Mouse (Mus musculus) hindbrain, embryonic 12.5 days (tissue): ENCODE data around the gene Slc5a10. TPM values are rescaled to one million over a fixed set of nuclear protein-coding genes. Genes with fewer than 3 reads are reported as not detected.

Experiments used
- ATAC-seq: fragments of 200-750 bp; cut with Nextera tagmentation; 2 replicates; pipeline ENCODE4 v1.8.0; 2017; ENCODE audit warnings: moderate TSS enrichment; ENCODE audit not compliant: low FRiP score
- H3K27ac ChIP-seq: fragments of 300-500 bp; sonication (generic); 2 replicates; pipeline ENCODE4 v1.5.1; 2016; ENCODE audit warnings: mild to moderate bottlenecking
- H3K27me3 ChIP-seq: fragments of 300-500 bp; sonication (generic); 2 replicates; pipeline ENCODE4 v1.6.1; 2016; ENCODE audit warnings: mild to moderate bottlenecking
- H3K36me3 ChIP-seq: fragments of 300-500 bp; sonication (generic); 2 replicates; pipeline ENCODE4 v1.6.1; 2016; ENCODE audit warnings: mild to moderate bottlenecking
- H3K4me1 ChIP-seq: fragments of 300-500 bp; sonication (generic); 2 replicates; pipeline ENCODE4 v1.6.1; 2016
- H3K4me2 ChIP-seq: fragments of 300-500 bp; sonication (generic); replicated peaks from 2 replicates; pipeline ENCODE4 v1.6.1; 2016; ENCODE audit warnings: mild to moderate bottlenecking
- H3K4me3 ChIP-seq: fragments of 300-500 bp; sonication (generic); 2 replicates; pipeline ENCODE4 v1.5.1; 2016; ENCODE audit warnings: mild to moderate bottlenecking
- H3K9ac ChIP-seq: fragments of 300-500 bp; sonication (generic); 2 replicates; pipeline ENCODE4 v1.6.1; 2016; ENCODE audit warnings: mild to moderate bottlenecking, moderate library complexity
- H3K9me3 ChIP-seq: fragments of 300-500 bp; sonication (generic); replicated peaks from 2 replicates; pipeline ENCODE4 v1.6.1; 2016; ENCODE audit warnings: mild to moderate bottlenecking
- WGBS: fragments of 180-500 bp; shearing (Covaris S2); methylation state at CpG from one replicate; pipeline ENCODE4 v1.1.7; 2016; 5-methylcytosine and 5-hydroxymethylcytosine counted together
- polyA plus RNA-seq: library from polyadenylated mRNA; unstranded; fragments of >200 nt; fragmentation: Nextera tagmentation; extraction: Ambion mirVana; gene quantifications from 2 replicates; pipeline ENCODE4 v1.2.1, GENCODE M21; 2016

Slc5a10 gene
- polyA plus RNA-seq, 1 experiment from 2014 or later, result not detected

- no peak for ATAC-seq
- Histone ChIP-seq H3K27me3 (peaks cover 10% of the 10 kb centered on the region; the same call in 1 of the 2 replicates), H3K9me3 (no peaks in the 10 kb centered on the region), H3K36me3 (no peaks in the 10 kb centered on the region), H3K4me1 (peaks cover 17% of the 10 kb centered on the region), H3K9ac (no peak overlapping the region), H3K4me3 (no peak overlapping the region), H3K27ac (no peak overlapping the region), H3K4me2 (no peak overlapping the region)
- WGBS, result 58% methylated on average over 7 of the region's 7 CpGs
Measured at GRCm38 (mm10) chr11:61676216-61676854, 44.3 kb downstream of the Slc5a10 start.

- H3K4me3 ChIP-seq, result no peak overlapping the region
- peaks cover 17% of the 10 kb centered on the region for H3K4me1 ChIP-seq
- no peak overlapping the region for H3K9ac ChIP-seq
- H3K27ac ChIP-seq, result no peak overlapping the region
- H3K36me3 ChIP-seq, result no peaks in the 10 kb centered on the region
- H3K4me2 ChIP-seq, result no peak overlapping the region
- no peaks in the 10 kb centered on the region for H3K9me3 ChIP-seq
- 68% methylated on average over 2 of the region's 2 CpGs for WGBS
- ATAC-seq, result no peak
- H3K27me3 ChIP-seq, result peaks cover 10% of the 10 kb centered on the region; the same call in 1 of the 2 replicates
Measured at GRCm38 (mm10) chr11:61675332-61675731, 45.3 kb downstream of the Slc5a10 start.

DNA sequence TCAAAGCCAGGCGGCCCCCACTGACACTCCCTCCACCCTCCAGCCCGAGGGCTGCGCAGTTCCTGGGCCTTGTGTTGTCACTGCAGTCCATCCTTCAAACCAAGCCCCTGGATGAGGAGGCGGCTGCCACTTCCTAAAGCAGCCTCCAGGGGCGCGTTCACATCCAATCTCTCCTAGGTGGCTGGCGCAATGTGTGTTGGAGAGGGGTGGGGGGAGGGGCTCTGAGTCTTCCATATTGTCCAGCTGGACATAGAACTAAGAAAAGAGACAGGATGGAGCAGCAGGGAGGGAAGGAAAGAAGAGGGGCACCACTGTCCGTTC, 45.8 kb downstream of the Slc5a10 start:
- Histone ChIP-seq H3K4me1 (peaks cover 17% of the 10 kb centered on the region), H3K4me2 (peak overlapping the region; percentile 21), H3K9me3 (no peaks in the 10 kb centered on the region), H3K27ac (no peak overlapping the region), H3K27me3 (peaks cover 10% of the 10 kb centered on the region; the same call in 1 of the 2 replicates), H3K4me3 (no peak overlapping the region), H3K36me3 (no peaks in the 10 kb centered on the region), H3K9ac (no peak overlapping the region)
- ATAC-seq, result peak; percentile 66
- 2% methylated on average over 8 of the region's 8 CpGs for WGBS

DNA sequence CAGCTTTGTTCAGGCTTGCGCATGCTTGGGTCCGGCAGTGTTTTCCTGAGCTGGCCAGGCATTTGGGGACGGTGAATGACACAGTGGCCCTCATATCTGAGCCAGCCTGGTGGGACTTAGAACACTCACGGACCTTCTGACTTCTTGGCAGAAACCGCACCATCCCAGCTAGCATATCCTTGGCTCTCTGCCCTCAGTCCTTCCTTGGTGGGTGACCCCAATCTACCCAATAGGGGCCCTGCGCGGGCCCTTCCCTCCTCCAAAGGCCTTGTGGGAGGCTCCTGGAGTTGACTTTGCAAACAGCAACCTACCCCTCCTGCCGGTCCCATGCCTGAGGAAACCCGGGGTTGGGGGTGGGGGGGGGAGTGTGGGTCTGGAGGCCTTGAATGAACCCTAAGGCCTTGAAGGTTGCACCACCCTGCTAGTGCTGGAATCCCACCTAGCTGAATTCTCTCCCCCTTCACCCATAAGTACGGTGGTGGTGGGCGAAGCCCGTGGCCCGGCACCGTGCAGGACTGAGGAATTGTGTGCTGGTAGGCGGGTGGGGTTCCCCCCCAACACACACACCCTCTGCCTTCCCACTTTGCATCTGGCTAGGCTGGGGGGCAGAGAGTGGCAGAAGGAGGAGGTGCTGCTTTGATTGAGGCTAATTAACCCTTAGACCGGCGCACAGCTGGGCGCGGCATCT, 46.3 kb downstream of the Slc5a10 start:
- ATAC-seq, result peak; percentile 60

GRCm38 (mm10) chr11:61673686-61674085, 46.9 kb downstream of the Slc5a10 start:
- WGBS, result 25% methylated on average over 8 of the region's 8 CpGs
- peaks cover 10% of the 10 kb centered on the region; the same call in 1 of the 2 replicates for H3K27me3 ChIP-seq
- no peaks in the 10 kb centered on the region for H3K36me3 ChIP-seq
- peaks cover 17% of the 10 kb centered on the region for H3K4me1 ChIP-seq
- no peak overlapping the region for H3K9ac ChIP-seq
- no peak overlapping the region for H3K4me2 ChIP-seq
- no peak overlapping the region for H3K4me3 ChIP-seq
- no peak for ATAC-seq
- no peaks in the 10 kb centered on the region for H3K9me3 ChIP-seq
- H3K27ac ChIP-seq, result no peak overlapping the region

More for the DNA sequence above, 46.3 kb downstream of the Slc5a10 start:
- no peak overlapping the region for H3K9ac ChIP-seq
- H3K36me3 ChIP-seq, result no peaks in the 10 kb centered on the region
- peaks cover 17% of the 10 kb centered on the region for H3K4me1 ChIP-seq
- H3K27ac ChIP-seq, result no peak overlapping the region
- H3K4me2 ChIP-seq, result peak overlapping the region; percentile 21
- H3K9me3 ChIP-seq, result no peaks in the 10 kb centered on the region
- H3K4me3 ChIP-seq, result no peak overlapping the region
- WGBS, result 20% methylated on average over 19 of the region's 19 CpGs
- peaks cover 10% of the 10 kb centered on the region; the same call in 1 of the 2 replicates for H3K27me3 ChIP-seq

- H3K4me2 ChIP-seq, result 0 out of 2 replicates have a peak overlapping the region, but pooled peaks have one; percentile 1
- H3K4me3 ChIP-seq, result no peak overlapping the region
- no peak for ATAC-seq
- H3K4me1 ChIP-seq, result peaks cover 17% of the 10 kb centered on the region
- no peak overlapping the region for H3K27ac ChIP-seq
- peaks cover 10% of the 10 kb centered on the region; the same call in 1 of the 2 replicates for H3K27me3 ChIP-seq
- H3K9me3 ChIP-seq, result no peaks in the 10 kb centered on the region
- no peak overlapping the region for H3K9ac ChIP-seq
- 70% methylated on average over 19 of the region's 19 CpGs for WGBS
- no peaks in the 10 kb centered on the region for H3K36me3 ChIP-seq
Measured at GRCm38 (mm10) chr11:61671781-61672383, 48.7 kb downstream of the Slc5a10 start.

DNA sequence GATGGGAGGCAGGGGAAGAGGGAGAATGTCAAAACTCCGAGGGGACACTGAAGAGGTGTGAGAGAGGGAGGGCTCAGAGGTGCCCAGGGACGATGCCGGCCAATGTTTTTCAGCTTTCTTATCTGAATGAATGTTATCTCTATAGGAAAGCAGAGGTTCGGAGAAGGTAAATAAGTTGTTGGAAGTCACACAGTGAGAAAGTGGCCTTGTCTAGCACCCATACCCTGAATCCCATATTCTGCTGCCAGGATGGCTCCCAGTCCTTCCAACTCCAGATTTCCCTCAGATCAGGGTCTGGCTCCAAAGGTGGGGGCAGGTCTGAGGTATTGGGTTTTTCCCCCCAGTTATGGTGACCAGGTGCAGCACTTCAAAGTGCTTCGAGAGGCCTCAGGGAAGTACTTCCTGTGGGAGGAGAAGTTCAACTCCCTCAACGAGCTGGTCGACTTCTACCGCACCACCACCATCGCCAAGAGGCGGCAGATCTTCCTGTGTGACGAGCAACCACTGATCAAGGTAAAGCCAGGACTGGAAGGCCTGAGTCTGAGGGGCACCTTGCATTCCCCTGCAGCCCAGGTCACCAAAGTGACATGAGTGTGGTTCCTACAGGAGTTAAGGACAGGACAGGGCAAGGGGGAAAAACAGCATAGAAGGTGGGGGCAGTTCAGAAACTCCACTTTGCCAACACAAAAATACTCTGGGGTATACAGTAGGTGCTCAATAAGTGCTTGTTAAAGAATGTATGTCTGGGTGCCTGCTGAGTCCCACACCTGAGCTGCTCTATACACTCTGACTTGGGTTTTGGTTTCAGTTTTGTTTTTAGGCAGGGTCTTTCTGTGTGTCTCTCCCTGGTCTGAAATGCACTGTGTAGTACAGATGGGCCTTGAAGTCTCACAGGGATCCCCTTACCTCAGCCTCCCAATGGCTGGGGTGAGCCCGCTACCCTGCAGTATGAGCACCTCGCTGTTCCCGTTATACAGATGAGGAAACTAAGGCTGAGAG, 50.8 kb downstream of the Slc5a10 start:
- no peaks in the 10 kb centered on the region for H3K36me3 ChIP-seq
- no peak overlapping the region for H3K27ac ChIP-seq
- H3K9ac ChIP-seq, result no peak overlapping the region
- no peak overlapping the region for H3K4me3 ChIP-seq
- H3K9me3 ChIP-seq, result no peaks in the 10 kb centered on the region
- H3K4me1 ChIP-seq, result peaks cover 10% of the 10 kb centered on the region
- peaks cover 10% of the 10 kb centered on the region; the same call in 1 of the 2 replicates for H3K27me3 ChIP-seq
- ATAC-seq, result no peak
- 80% methylated on average over 14 of the region's 14 CpGs for WGBS
- no peak overlapping the region for H3K4me2 ChIP-seq

DNA sequence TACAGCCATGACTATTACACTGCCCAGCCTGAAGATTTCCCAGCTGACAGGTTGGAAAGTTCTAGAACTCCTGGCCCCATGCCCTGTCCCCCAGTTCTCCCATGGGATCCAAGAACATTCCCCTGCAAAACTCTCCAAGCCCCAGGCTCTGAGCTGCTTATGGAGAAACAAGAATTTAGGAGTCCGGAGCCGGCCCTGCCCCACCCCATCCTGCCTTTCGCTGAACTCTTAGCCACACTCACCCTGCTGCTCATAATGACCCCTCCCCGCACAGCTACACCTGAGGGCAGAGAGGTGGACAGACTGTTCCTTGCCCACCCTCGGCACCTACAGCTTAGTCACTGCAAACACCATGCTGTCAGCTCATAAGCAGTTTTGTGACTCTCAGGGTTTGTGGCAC, 52.8 kb downstream of the Slc5a10 start:
- Histone ChIP-seq H3K4me2 (no peak overlapping the region), H3K4me1 (0 out of 2 replicates have a peak, but pooled peaks cover 3% of the 10 kb centered on the region), H3K36me3 (no peaks in the 10 kb centered on the region), H3K9ac (no peak overlapping the region), H3K9me3 (no peaks in the 10 kb centered on the region), H3K27me3 (peaks cover 3% of the 10 kb centered on the region; the same call in 1 of the 2 replicates), H3K27ac (no peak overlapping the region), H3K4me3 (no peak overlapping the region)
- WGBS, result 84% methylated on average over 5 of the region's 5 CpGs
- ATAC-seq, result no peak

- no peak overlapping the region for H3K4me3 ChIP-seq
- H3K9ac ChIP-seq, result no peak overlapping the region
- H3K27ac ChIP-seq, result no peak overlapping the region
- 82% methylated on average over 5 of the region's 5 CpGs for WGBS
- ATAC-seq, result no peak
- H3K4me1 ChIP-seq, result 0 out of 2 replicates have a peak, but pooled peaks cover 3% of the 10 kb centered on the region
- no peaks in the 10 kb centered on the region for H3K9me3 ChIP-seq
- no peaks in the 10 kb centered on the region for H3K36me3 ChIP-seq
- H3K4me2 ChIP-seq, result no peak overlapping the region
- H3K27me3 ChIP-seq, result peaks cover 3% of the 10 kb centered on the region; the same call in 1 of the 2 replicates
Measured at GRCm38 (mm10) chr11:61667248-61667647, 53.4 kb downstream of the Slc5a10 start.

DNA sequence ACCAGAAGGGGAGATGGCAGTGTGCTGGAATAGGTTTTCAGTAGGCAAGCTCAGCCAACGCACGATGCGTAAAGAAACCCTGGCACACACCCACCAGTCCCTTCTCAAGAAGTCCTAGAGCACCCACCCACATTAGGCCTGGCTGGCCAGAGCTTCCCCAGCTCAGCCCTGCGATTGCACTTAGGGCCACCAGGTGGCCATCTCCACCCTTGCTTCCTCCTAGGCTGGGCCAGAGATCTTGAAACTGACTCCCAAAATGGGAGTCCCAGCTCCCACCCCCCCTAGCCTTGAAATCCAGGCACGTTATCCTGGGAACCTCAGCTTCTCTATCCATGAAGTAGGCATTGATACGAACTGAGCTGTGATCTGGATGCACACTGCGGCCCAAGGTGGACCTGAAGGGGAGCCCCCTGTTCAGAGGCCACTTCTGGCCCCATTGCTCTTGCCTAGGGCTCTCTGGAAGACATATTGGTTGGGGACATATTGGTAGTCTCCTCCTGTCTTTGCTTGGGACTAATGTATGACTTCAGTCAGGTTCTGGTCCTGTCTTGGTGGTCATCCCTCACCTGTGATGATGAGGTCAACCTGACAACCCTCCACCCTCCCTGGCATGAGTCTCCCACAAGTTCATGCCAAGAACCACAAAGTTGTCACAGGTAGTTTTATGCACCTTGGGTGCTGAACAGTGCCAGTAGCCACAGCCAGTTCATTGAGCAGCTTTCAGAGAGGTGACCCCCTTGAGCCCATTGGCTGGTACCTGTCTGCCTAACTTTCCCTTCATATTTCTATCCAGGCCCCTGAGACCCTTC, 54.4 kb downstream of the Slc5a10 start:
- Histone ChIP-seq H3K27me3 (no peaks in the 10 kb centered on the region), H3K4me2 (no peak overlapping the region), H3K9me3 (no peaks in the 10 kb centered on the region), H3K36me3 (no peaks in the 10 kb centered on the region), H3K4me3 (no peak overlapping the region), H3K27ac (no peak overlapping the region), H3K9ac (no peak overlapping the region), H3K4me1 (no peaks in the 10 kb centered on the region)
- ATAC-seq, result no peak
- 46% methylated on average over 7 of the region's 7 CpGs for WGBS

GRCm38 (mm10) chr11:61665401-61665800, 55.2 kb downstream of the Slc5a10 start:
- no peak overlapping the region for H3K27ac ChIP-seq
- H3K36me3 ChIP-seq, result no peaks in the 10 kb centered on the region
- H3K4me3 ChIP-seq, result no peak overlapping the region
- no peaks in the 10 kb centered on the region for H3K9me3 ChIP-seq
- no peaks in the 10 kb centered on the region for H3K27me3 ChIP-seq
- 82% methylated on average over 4 of the region's 4 CpGs for WGBS
- no peak overlapping the region for H3K9ac ChIP-seq
- H3K4me1 ChIP-seq, result no peaks in the 10 kb centered on the region
- H3K4me2 ChIP-seq, result no peak overlapping the region
- ATAC-seq, result no peak
